Mouse (Mus musculus): Measurements from ENCODE around the gene Tmem169.

- TF ChIP-seq CTCF (IDR thresholded peaks at IDR 0.05) = no peak
- no peak for TF ChIP-seq EP300 (IDR thresholded peaks at IDR 0.05)
Measured at GRCm38 (mm10) chr1:72309744-72310424, 25.7 kb downstream of the Tmem169 start.
